In the genomic region with DNA sequence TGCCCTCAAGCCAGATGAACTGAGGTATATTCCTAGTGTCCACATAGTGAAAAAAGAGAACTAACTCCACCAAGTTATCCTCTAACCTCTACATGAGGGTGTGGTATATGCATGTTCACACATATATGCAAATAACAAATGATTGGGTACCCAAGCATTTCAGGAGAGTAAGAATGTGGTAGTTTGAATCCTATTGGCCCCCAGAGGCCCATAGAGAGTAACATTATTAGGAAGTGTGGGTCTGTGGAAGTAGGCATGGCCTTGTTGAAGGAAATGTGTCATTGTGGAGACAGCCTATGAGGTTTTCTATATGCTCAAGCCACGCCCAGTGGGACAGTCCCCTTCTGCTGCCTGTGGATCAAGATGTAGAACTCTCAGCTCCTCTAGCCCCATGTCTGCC, we compare ENCODE assay signal across 14 mouse cellular contexts.
"Had no signal": no experiment of that assay in that cellular context is flagged by ENCODE, and none has a peak within 500 bp of the region (broad histone marks: within the 10 kb centered on the region; RNA-seq: fewer than 3 reads in every experiment).

No protein-coding gene starts in this region.

- H3K27me3 ChIP-seq: limb, embryonic 13.5 days; liver, embryonic 12.5 days; liver, embryonic 15.5 days; neural tube, embryonic 12.5 days; neural tube, embryonic 15.5 days had no signal

- H3K9me3 ChIP-seq: limb, embryonic 10.5 days; limb, embryonic 13.5 days; liver, embryonic 12.5 days; liver, embryonic 15.5 days; neural tube, embryonic 12.5 days; neural tube, embryonic 15.5 days had no signal

- H3K27ac ChIP-seq: kidney, postnatal 0 days; limb, embryonic 10.5 days; limb, embryonic 13.5 days; liver, embryonic 12.5 days; liver, embryonic 15.5 days; neural tube, embryonic 12.5 days; neural tube, embryonic 15.5 days had no signal

- H3K4me3 ChIP-seq: limb, embryonic 10.5 days; limb, embryonic 13.5 days; liver, embryonic 12.5 days; liver, embryonic 15.5 days; neural tube, embryonic 12.5 days; neural tube, embryonic 15.5 days had no signal

- H3K4me1 ChIP-seq: limb, embryonic 10.5 days; limb, embryonic 13.5 days; liver, embryonic 12.5 days; liver, embryonic 15.5 days; neural tube, embryonic 12.5 days; neural tube, embryonic 15.5 days had no signal

- H3K4me2 ChIP-seq: limb, embryonic 13.5 days; liver, embryonic 12.5 days; liver, embryonic 15.5 days; midbrain, embryonic 11.5 days; neural tube, embryonic 12.5 days; neural tube, embryonic 15.5 days had no signal

- ATAC-seq: intestine, postnatal 0 days; liver, embryonic 12.5 days had no signal

- DNase-seq: liver; midbrain, embryonic 14.5 days; thymus, adult 2 months; thymus, postnatal 14 days; thymus, postnatal 4 days had no signal

- H3K9ac ChIP-seq: limb, embryonic 13.5 days; liver, embryonic 12.5 days; liver, embryonic 15.5 days; neural tube, embryonic 12.5 days; neural tube, embryonic 15.5 days had no signal

- H3K36me3 ChIP-seq: limb, embryonic 10.5 days; limb, embryonic 13.5 days; liver, embryonic 12.5 days; liver, embryonic 15.5 days; neural tube, embryonic 12.5 days; neural tube, embryonic 15.5 days had no signal
